Mouse (Mus musculus) MEL (cell line): Measurements from ENCODE around the gene Cdca5. TPM values are rescaled to one million over a fixed set of nuclear protein-coding genes. Genes with fewer than 3 reads are reported as not detected.
A peak's percentile ranks its signal among the peaks of the same experiment; 100 is the strongest.

Source experiments
- DNase-seq: peaks from one replicate; pipeline ENCODE4 v3.0.0; 2011; ENCODE audit warnings: low read depth, low spot score
- H3K27ac ChIP-seq: 2 replicates; pipeline ENCODE4 v1.5.1; 2012; ENCODE audit warnings: low read depth, mild to moderate bottlenecking, control low read depth, low read length, moderate library complexity; ENCODE audit not compliant: control insufficient read depth
- H3K27me3 ChIP-seq, 2 experiments: fragments of 150-350 bp in 1 of 2; sonication (generic) in 1 of 2; 2 replicates each; pipeline ENCODE4 v1.6.1; 2012; ENCODE audit warnings: low read length in 2 of 2, mild to moderate bottlenecking in 2 of 2, improper control_type of control experiment in 1 of 2, moderate library complexity in 1 of 2; ENCODE audit not compliant: insufficient read depth in 2 of 2, control insufficient read depth in 1 of 2
- H3K36me3 ChIP-seq, 2 experiments: 2 replicates each; pipeline ENCODE4 v1.6.1; 2012 to 2014; ENCODE audit warnings: low read length in 2 of 2, improper control_type of control experiment in 1 of 2, inconsistent platforms in 1 of 2, mild to moderate bottlenecking in 1 of 2; ENCODE audit not compliant: insufficient read depth in 2 of 2, control insufficient read depth in 1 of 2
- H3K4me1 ChIP-seq, 2 experiments: fragments of 150-350 bp in 1 of 2; sonication (generic) in 1 of 2; 2 replicates each; pipeline ENCODE4 v1.6.1; 2012; ENCODE audit warnings: low read length in 2 of 2, improper control_type of control experiment in 1 of 2, mild to moderate bottlenecking in 1 of 2; ENCODE audit not compliant: insufficient read depth in 2 of 2, control insufficient read depth in 1 of 2
- H3K4me3 ChIP-seq, 2 experiments: fragments of 150-350 bp in 1 of 2; sonication (generic) in 1 of 2; 2 replicates each; pipeline ENCODE4 v1.5.1; 2012; ENCODE audit warnings: low read depth in 2 of 2, low read length in 2 of 2, mild to moderate bottlenecking in 2 of 2, moderate library complexity in 2 of 2, control low read depth in 1 of 2, improper control_type of control experiment in 1 of 2; ENCODE audit not compliant: control insufficient read depth in 1 of 2, insufficient read depth in 1 of 2
- H3K79me2 ChIP-seq: 2 replicates; pipeline ENCODE4 v1.6.1; 2012; ENCODE audit warnings: mild to moderate bottlenecking, low read length, moderate library complexity; ENCODE audit not compliant: control insufficient read depth, poor library complexity, insufficient read depth
- H3K9ac ChIP-seq: 2 replicates; pipeline ENCODE4 v1.6.1; 2012; ENCODE audit warnings: low read depth, mild to moderate bottlenecking, control low read depth, low read length, moderate library complexity; ENCODE audit not compliant: control insufficient read depth, poor library complexity, severe bottlenecking
- H3K9me3 ChIP-seq: fragments of 150-350 bp; sonication (generic); replicated peaks from 2 replicates; pipeline ENCODE4 v1.6.1; 2012; ENCODE audit warnings: mild to moderate bottlenecking, low read length, improper control_type of control experiment, moderate library complexity; ENCODE audit not compliant: insufficient read depth
- CHD1 ChIP-seq: IDR thresholded peaks from 2 replicates; pipeline ENCODE4 v1.6.1; 2012; ENCODE audit warnings: low read depth, mild to moderate bottlenecking, inconsistent platforms, low read length, improper control_type of control experiment
- E2F4 ChIP-seq: IDR thresholded peaks from 2 replicates; pipeline ENCODE4 v1.6.1; 2011; ENCODE audit warnings: low read depth, low read length, improper control_type of control experiment, borderline replicate concordance
- EP300 ChIP-seq, 2 experiments: IDR thresholded peaks; 2 replicates each; pipeline ENCODE4 v1.6.1; 2011; ENCODE audit warnings: improper control_type of control experiment in 2 of 2, low read length in 2 of 2, low read depth in 1 of 2, mild to moderate bottlenecking in 1 of 2
- ETS1 ChIP-seq: IDR thresholded peaks from 2 replicates; pipeline ENCODE4 v1.6.1; 2012; ENCODE audit warnings: low read depth, mild to moderate bottlenecking, inconsistent platforms, low read length, improper control_type of control experiment, moderate library complexity
- GATA1 ChIP-seq: IDR thresholded peaks from 2 replicates; pipeline ENCODE4 v1.6.1; 2011; ENCODE audit warnings: low read depth, low read length, improper control_type of control experiment
- HCFC1 ChIP-seq: IDR thresholded peaks from 2 replicates; pipeline ENCODE4 v1.6.1; 2012; ENCODE audit warnings: low read depth, mild to moderate bottlenecking, inconsistent platforms, low read length, improper control_type of control experiment, moderate library complexity
- KAT2A ChIP-seq: conservative IDR thresholded peaks from 2 replicates; pipeline ENCODE4 v1.6.1; 2012; ENCODE audit warnings: low read depth, low read length, improper control_type of control experiment, inconsistent platforms
- MAFK ChIP-seq: IDR thresholded peaks from 2 replicates; pipeline ENCODE4 v1.6.1; 2011; ENCODE audit warnings: low read depth, mild to moderate bottlenecking, low read length, improper control_type of control experiment, borderline replicate concordance
- MYB ChIP-seq: IDR thresholded peaks from 2 replicates; pipeline ENCODE4 v1.6.1; 2011; ENCODE audit warnings: mild to moderate bottlenecking, low read depth, low read length, improper control_type of control experiment
- MYC ChIP-seq: IDR thresholded peaks from 2 replicates; pipeline ENCODE4 v1.6.1; 2011; ENCODE audit warnings: low read depth, mild to moderate bottlenecking, low read length, improper control_type of control experiment, moderate library complexity
- NELFE ChIP-seq: IDR thresholded peaks from 2 replicates; pipeline ENCODE4 v1.6.1; 2011; ENCODE audit warnings: low read depth, low read length, improper control_type of control experiment
- NRF1 ChIP-seq: IDR thresholded peaks from 2 replicates; pipeline ENCODE4 v1.6.1; 2014; ENCODE audit warnings: low read depth, mild to moderate bottlenecking, inconsistent platforms, low read length, improper control_type of control experiment, moderate library complexity; ENCODE audit not compliant: poor library complexity, insufficient read depth, severe bottlenecking
- POLR2A ChIP-seq, 2 experiments: IDR thresholded peaks; 2 replicates each; pipeline ENCODE4 v1.6.1; 2011 to 2012; ENCODE audit warnings: low read length in 2 of 2, mild to moderate bottlenecking in 2 of 2, control low read depth in 1 of 2, improper control_type of control experiment in 1 of 2, low read depth in 1 of 2, moderate library complexity in 1 of 2; ENCODE audit not compliant: control insufficient read depth in 1 of 2, insufficient read depth in 1 of 2, poor library complexity in 1 of 2
- POLR2AphosphoS2 ChIP-seq: IDR thresholded peaks from 2 replicates; pipeline ENCODE4 v1.6.1; 2011; ENCODE audit warnings: low read length, improper control_type of control experiment
- POLR2AphosphoS5 ChIP-seq: IDR thresholded peaks from 2 replicates; pipeline ENCODE4 v1.6.1; 2012; ENCODE audit warnings: low read depth, borderline replicate concordance, mild to moderate bottlenecking, inconsistent platforms, low read length, moderate library complexity, mixed read lengths
- SIN3A ChIP-seq: IDR thresholded peaks from 2 replicates; pipeline ENCODE4 v1.6.1; 2012; ENCODE audit warnings: low read length, improper control_type of control experiment, inconsistent platforms
- SMC3 ChIP-seq: IDR thresholded peaks from 2 replicates; pipeline ENCODE4 v1.6.1; 2011; ENCODE audit warnings: low read depth, low read length, improper control_type of control experiment
- TAL1 ChIP-seq: IDR thresholded peaks from 2 replicates; pipeline ENCODE4 v1.6.1; 2012; ENCODE audit warnings: mild to moderate bottlenecking, inconsistent platforms, low read length, moderate library complexity, mixed read lengths
- UBTF ChIP-seq: IDR thresholded peaks from 2 replicates; pipeline ENCODE4 v1.6.1; 2012; ENCODE audit warnings: low read depth, mild to moderate bottlenecking, inconsistent platforms, low read length, improper control_type of control experiment, moderate library complexity, borderline replicate concordance; ENCODE audit not compliant: insufficient read depth
- USF1 ChIP-seq: IDR thresholded peaks from 2 replicates; pipeline ENCODE4 v1.6.1; 2014; ENCODE audit warnings: low read depth, mild to moderate bottlenecking, inconsistent platforms, low read length, improper control_type of control experiment, moderate library complexity
- USF2 ChIP-seq, 2 experiments: IDR thresholded peaks; 2 replicates each; pipeline ENCODE4 v1.6.1; 2011 to 2012; ENCODE audit warnings: improper control_type of control experiment in 2 of 2, low read length in 2 of 2, borderline replicate concordance in 1 of 2, inconsistent platforms in 1 of 2, low read depth in 1 of 2, mild to moderate bottlenecking in 1 of 2; ENCODE audit not compliant: insufficient read depth in 1 of 2
- ZC3H11A ChIP-seq: IDR thresholded peaks from 2 replicates; pipeline ENCODE4 v1.6.1; 2012; ENCODE audit warnings: low read depth, mild to moderate bottlenecking, inconsistent platforms, low read length, improper control_type of control experiment
- ZKSCAN1 ChIP-seq: IDR thresholded peaks from 2 replicates; pipeline ENCODE4 v1.6.1; 2012; ENCODE audit warnings: low read depth, mild to moderate bottlenecking, inconsistent platforms, low read length, improper control_type of control experiment, moderate library complexity
- polyA plus RNA-seq, 2 experiments: library from polyadenylated mRNA; stranded (reverse) in 1 of 2; unstranded in 1 of 2; fragments of >175 nt in 1 of 2; fragments of >200 nt in 1 of 2; gene quantifications; 2 replicates each; pipeline versions ENCODE4 v1.2.1 to v1.2.4; 2012; ENCODE audit warnings: low replicate concordance in 2 of 2, low read depth in 1 of 2; ENCODE audit not compliant: insufficient read length in 2 of 2, insufficient read depth in 1 of 2, missing spikeins in 1 of 2
- total RNA-seq: library from RNA; depleted of rRNA; stranded (reverse); fragments of 300-350 nt; gene quantifications from 2 replicates; pipeline ENCODE4 v1.2.3, GENCODE M21; 2012

The Cdca5 gene
- total and polyA plus RNA-seq, 3 experiments: 48.5 to 56.5 TPM; not detected in 1

GRCm38 (mm10) chr19:6067724-6068415 lies 16.9 kb upstream of the Cdca5 start, which contains the start of gene Tm7sf2 (continued):
- TF ChIP-seq GATA1 (no peak), MYC (no peak), POLR2A (IDR thresholded peaks at IDR 0.05; ENCODE audit: control insufficient read depth in 1 of 2, insufficient read depth in 1 of 2, low read depth in 1 of 2, low read length in 2 of 2, poor library complexity in 1 of 2) (peak; percentile 42 to 80; a peak in 2 of 4 replicates), SMC3 (no peak), TAL1 (no peak), MYB (no peak), USF2 (IDR thresholded peaks at IDR 0.05; ENCODE audit: borderline replicate concordance in 1 of 2, insufficient read depth in 1 of 2, low read depth in 1 of 2, low read length in 2 of 2) (no peak), UBTF (no peak), HCFC1 (0 out of 2 replicates have a peak, but pooled peaks have one; percentile 33), ETS1 (no peak), NRF1 (no peak), POLR2AphosphoS2 (peak; percentile 70), POLR2AphosphoS5 (no peak), E2F4 (no peak), CHD1 (no peak), EP300 (IDR thresholded peaks at IDR 0.05; ENCODE audit: low read depth in 1 of 2, low read length in 2 of 2) (no peak)
- TF ChIP-seq, all 39 proteins: peak for 7

DNA sequence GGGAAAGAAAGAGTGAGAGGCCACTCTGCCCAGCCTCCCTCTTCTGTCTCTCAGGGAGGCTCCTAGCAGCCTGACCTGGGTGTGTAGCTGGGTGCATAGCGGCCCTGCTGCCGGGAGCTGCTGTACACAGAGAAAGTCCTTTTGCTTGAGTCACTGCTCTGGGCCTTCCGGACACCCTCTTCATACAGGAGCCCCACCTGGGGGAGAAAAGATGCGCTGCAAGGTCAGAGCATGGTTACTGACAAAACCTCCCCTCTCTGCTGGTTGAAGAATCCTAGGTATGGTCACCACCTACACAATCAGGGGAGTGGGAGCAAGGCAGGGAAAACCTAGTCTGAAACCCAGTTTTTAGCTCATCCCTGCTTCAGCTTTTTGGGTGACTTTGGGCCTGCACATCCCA lies 15.8 kb upstream of the Cdca5 start:
- peak; percentile 37 for DNase-seq
- Histone ChIP-seq H3K27ac (no peak overlapping the region), H3K9ac (no peak overlapping the region), H3K4me3 (no peak overlapping the region), H3K27me3 (no peaks in the 10 kb centered on the region), H3K4me1 (peaks cover 0 to 8% of the 10 kb centered on the region in 2 experiments; a peak in 3 of 4 replicates), H3K36me3 (no peaks in the 10 kb centered on the region), H3K79me2 (no peaks in the 10 kb centered on the region), H3K9me3 (no peaks in the 10 kb centered on the region)
- no peak for TF ChIP-seq ZC3H11A
- no peak for TF ChIP-seq MYC
- TF ChIP-seq TAL1: no peak

DNA sequence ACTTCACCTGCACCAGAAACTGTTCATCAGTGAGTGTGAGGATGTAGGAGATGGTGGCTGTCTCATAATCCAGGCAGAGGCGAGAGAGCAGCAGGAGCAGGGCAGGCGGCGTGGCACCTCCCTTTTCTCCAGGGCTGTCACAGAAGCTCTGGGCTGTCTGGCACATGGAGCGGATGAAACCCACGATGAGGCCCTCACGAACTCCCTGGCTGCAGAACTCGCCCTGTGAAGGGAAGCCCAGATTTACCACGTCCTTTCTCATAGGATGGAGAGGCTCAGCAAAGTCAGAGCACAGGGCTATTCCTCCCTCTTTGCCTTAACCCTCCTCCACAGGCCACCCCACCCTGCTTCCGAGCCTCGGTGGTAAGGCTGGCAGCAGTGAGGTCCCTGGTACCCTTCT lies 14.9 kb upstream of the Cdca5 start:
- peaks cover 0 to 8% of the 10 kb centered on the region in 2 experiments; a peak in 3 of 4 replicates for H3K4me1 ChIP-seq
- no peak for DNase-seq
- no peak overlapping the region for H3K4me3 ChIP-seq
- H3K79me2 ChIP-seq: no peaks in the 10 kb centered on the region
- H3K9me3 ChIP-seq: no peaks in the 10 kb centered on the region
- no peak overlapping the region for H3K27ac ChIP-seq
- H3K27me3 ChIP-seq: no peaks in the 10 kb centered on the region
- no peak overlapping the region for H3K9ac ChIP-seq
- TF ChIP-seq MAFK: no peak
- no peak for TF ChIP-seq POLR2AphosphoS2
- no peak for TF ChIP-seq POLR2AphosphoS5
- no peak for TF ChIP-seq NRF1
- TF ChIP-seq EP300 (IDR thresholded peaks at IDR 0.05; ENCODE audit: low read depth in 1 of 2, low read length in 2 of 2): no peak
- TF ChIP-seq ZKSCAN1: no peak
- no peak for TF ChIP-seq SIN3A
- no peak for TF ChIP-seq KAT2A
- no peak for TF ChIP-seq USF1
- TF ChIP-seq NELFE: no peak
- TF ChIP-seq POLR2A (IDR thresholded peaks at IDR 0.05; ENCODE audit: control insufficient read depth in 1 of 2, insufficient read depth in 1 of 2, low read depth in 1 of 2, low read length in 2 of 2, poor library complexity in 1 of 2): no peak
- TF ChIP-seq CHD1: no peak
- TF ChIP-seq, all 39 proteins: peak for 0
- H3K36me3 ChIP-seq: no peaks in the 10 kb centered on the region
